Mouse (Mus musculus) embryonic facial prominence, embryonic 10.5 days (tissue): ENCODE measurements around the gene Mllt11. TPM values are rescaled to one million over a fixed set of nuclear protein-coding genes. Genes with fewer than 3 reads are reported as not detected.

Experiments
- DNase-seq: peaks from one replicate; pipeline ENCODE4 v3.0.0-alpha.2; 2017; ENCODE audit warnings: low spot score
- H3K27ac ChIP-seq: fragments of 300-500 bp; sonication (generic); replicated peaks from 2 replicates; pipeline ENCODE4 v1.5.1; 2016; ENCODE audit warnings: mild to moderate bottlenecking
- H3K27me3 ChIP-seq: fragments of 300-500 bp; sonication (generic); replicated peaks from 2 replicates; pipeline ENCODE4 v1.6.1; 2016; ENCODE audit warnings: low read depth, mild to moderate bottlenecking; ENCODE audit not compliant: poor library complexity, severe bottlenecking
- H3K36me3 ChIP-seq: fragments of 300-500 bp; sonication (generic); replicated peaks from 2 replicates; pipeline ENCODE4 v1.6.1; 2016; ENCODE audit warnings: mild to moderate bottlenecking, moderate library complexity
- H3K4me1 ChIP-seq: fragments of 300-500 bp; sonication (generic); 2 replicates; pipeline ENCODE4 v1.6.1; 2016
- H3K4me3 ChIP-seq: fragments of 300-500 bp; sonication (generic); 2 replicates; pipeline ENCODE4 v1.5.1; 2016; ENCODE audit warnings: mild to moderate bottlenecking, moderate library complexity
- H3K9me3 ChIP-seq: fragments of 300-500 bp; sonication (generic); 2 replicates; pipeline ENCODE4 v1.6.1; 2016; ENCODE audit warnings: mild to moderate bottlenecking
- WGBS: fragments of 180-500 bp; shearing (Covaris S2); methylation state at CpG from one replicate; pipeline ENCODE4 v1.1.7; 2016; 5-methylcytosine and 5-hydroxymethylcytosine counted together
- polyA plus RNA-seq: library from polyadenylated mRNA; unstranded; fragments of >200 nt; fragmentation: Nextera tagmentation; extraction: Ambion mirVana; gene quantifications from 2 replicates; pipeline ENCODE4 v1.2.1, GENCODE M21; 2016

Mllt11 gene
- polyA plus RNA-seq, 1 experiment from 2014 or later = 35.2 TPM

- DNase-seq = no peak
- H3K9me3 ChIP-seq = no peaks in the 10 kb centered on the region
- H3K27me3 ChIP-seq = no peaks in the 10 kb centered on the region
- 86% methylated on average over 1 of the region's 1 CpGs for WGBS
- no peaks in the 10 kb centered on the region for H3K4me1 ChIP-seq
- H3K36me3 ChIP-seq = peaks cover 98% of the 10 kb centered on the region
- no peak overlapping the region for H3K4me3 ChIP-seq
- no peak overlapping the region for H3K27ac ChIP-seq
Measured at GRCm38 (mm10) chr3:95199101-95199500, 32.9 kb downstream of the Mllt11 start.

- WGBS = 90% methylated on average over 2 of the region's 2 CpGs
- Histone ChIP-seq H3K27me3 (no peaks in the 10 kb centered on the region), H3K36me3 (peaks cover 95% of the 10 kb centered on the region), H3K4me1 (no peaks in the 10 kb centered on the region), H3K27ac (no peak overlapping the region), H3K4me3 (no peak overlapping the region), H3K9me3 (no peaks in the 10 kb centered on the region)
- DNase-seq = no peak
Measured at GRCm38 (mm10) chr3:95195772-95196171, 36.2 kb downstream of the Mllt11 start.

GRCm38 (mm10) chr3:95194721-95195135, 37.2 kb downstream of the Mllt11 start:
- no peaks in the 10 kb centered on the region for H3K4me1 ChIP-seq
- H3K9me3 ChIP-seq = no peaks in the 10 kb centered on the region
- H3K27ac ChIP-seq = no peak overlapping the region
- WGBS = 88% methylated on average over 6 of the region's 6 CpGs
- H3K36me3 ChIP-seq = peaks cover 95% of the 10 kb centered on the region
- H3K4me3 ChIP-seq = no peak overlapping the region
- DNase-seq = no peak
- H3K27me3 ChIP-seq = no peaks in the 10 kb centered on the region

GRCm38 (mm10) chr3:95186888-95187287, 45.1 kb downstream of the Mllt11 start:
- H3K4me3 ChIP-seq = no peak overlapping the region
- H3K36me3 ChIP-seq = peaks cover 92% of the 10 kb centered on the region
- H3K4me1 ChIP-seq = no peaks in the 10 kb centered on the region
- DNase-seq = no peak
- WGBS = 89% methylated on average over 6 of the region's 6 CpGs
- H3K27me3 ChIP-seq = no peaks in the 10 kb centered on the region
- no peaks in the 10 kb centered on the region for H3K9me3 ChIP-seq
- H3K27ac ChIP-seq = no peak overlapping the region

GRCm38 (mm10) chr3:95186100-95186499, 45.9 kb downstream of the Mllt11 start:
- no peaks in the 10 kb centered on the region for H3K4me1 ChIP-seq

GRCm38 (mm10) chr3:95184796-95185577, 47.0 kb downstream of the Mllt11 start:
- no peak for DNase-seq
- Histone ChIP-seq H3K27me3 (no peaks in the 10 kb centered on the region), H3K36me3 (peaks cover 78% of the 10 kb centered on the region), H3K4me3 (no peak overlapping the region), H3K4me1 (no peaks in the 10 kb centered on the region), H3K27ac (no peak overlapping the region), H3K9me3 (no peaks in the 10 kb centered on the region)
- WGBS = 92% methylated on average over 9 of the region's 9 CpGs

More at GRCm38 (mm10) chr3:95186100-95186499, 45.9 kb downstream of the Mllt11 start:
- Histone ChIP-seq H3K27ac (no peak overlapping the region), H3K9me3 (no peaks in the 10 kb centered on the region), H3K36me3 (peaks cover 88% of the 10 kb centered on the region), H3K4me3 (no peak overlapping the region), H3K27me3 (no peaks in the 10 kb centered on the region)
- 94% methylated on average over 2 of the region's 2 CpGs for WGBS
- DNase-seq = no peak

- no peak overlapping the region for H3K4me3 ChIP-seq
- no peak for DNase-seq
Measured at GRCm38 (mm10) chr3:95181841-95182240, 50.1 kb downstream of the Mllt11 start.

GRCm38 (mm10) chr3:95179890-95180289, 52.1 kb downstream of the Mllt11 start:
- Histone ChIP-seq H3K27me3 (peaks cover 9% of the 10 kb centered on the region), H3K27ac (no peak overlapping the region), H3K4me3 (no peak overlapping the region), H3K36me3 (peaks cover 27% of the 10 kb centered on the region), H3K9me3 (no peaks in the 10 kb centered on the region), H3K4me1 (0 out of 2 replicates have a peak, but pooled peaks cover 5% of the 10 kb centered on the region)
- WGBS = 71% methylated on average over 3 of the region's 3 CpGs
- DNase-seq = no peak

More at GRCm38 (mm10) chr3:95181841-95182240, 50.1 kb downstream of the Mllt11 start:
- Histone ChIP-seq H3K9me3 (no peaks in the 10 kb centered on the region), H3K4me1 (0 out of 2 replicates have a peak, but pooled peaks cover 5% of the 10 kb centered on the region), H3K36me3 (peaks cover 47% of the 10 kb centered on the region), H3K27ac (no peak overlapping the region), H3K27me3 (no peaks in the 10 kb centered on the region)
- 66% methylated on average over 1 of the region's 1 CpGs for WGBS

GRCm38 (mm10) chr3:95178948-95179347, 53.0 kb downstream of the Mllt11 start:
- Histone ChIP-seq H3K4me1 (peaks cover 8% of the 10 kb centered on the region), H3K4me3 (no peak overlapping the region), H3K27me3 (peaks cover 18% of the 10 kb centered on the region), H3K36me3 (peaks cover 18% of the 10 kb centered on the region), H3K27ac (no peak overlapping the region), H3K9me3 (no peaks in the 10 kb centered on the region)
- WGBS = 87% methylated on average over 5 of the region's 5 CpGs
- DNase-seq = no peak

GRCm38 (mm10) chr3:95177583-95177982, 54.4 kb downstream of the Mllt11 start:
- no peak for DNase-seq
- Histone ChIP-seq H3K36me3 (peaks cover 10% of the 10 kb centered on the region), H3K27me3 (peaks cover 32% of the 10 kb centered on the region), H3K27ac (no peak overlapping the region), H3K4me1 (peaks cover 21% of the 10 kb centered on the region), H3K4me3 (no peak overlapping the region), H3K9me3 (no peaks in the 10 kb centered on the region)
- WGBS = 78% methylated on average over 6 of the region's 6 CpGs

GRCm38 (mm10) chr3:95176500-95176899, 55.5 kb downstream of the Mllt11 start:
- no peak for DNase-seq
- peaks cover 26% of the 10 kb centered on the region for H3K4me1 ChIP-seq
- H3K27ac ChIP-seq = no peak overlapping the region
- 58% methylated on average over 3 of the region's 3 CpGs for WGBS
- no peak overlapping the region for H3K4me3 ChIP-seq
- H3K27me3 ChIP-seq = peaks cover 43% of the 10 kb centered on the region
- no peaks in the 10 kb centered on the region for H3K9me3 ChIP-seq
- H3K36me3 ChIP-seq = peaks cover 20% of the 10 kb centered on the region

GRCm38 (mm10) chr3:95174011-95174592, 57.9 kb downstream of the Mllt11 start:
- peaks cover 40% of the 10 kb centered on the region for H3K36me3 ChIP-seq
- no peaks in the 10 kb centered on the region for H3K9me3 ChIP-seq
- peak; percentile 86 for DNase-seq
- H3K4me1 ChIP-seq = peaks cover 26% of the 10 kb centered on the region
- WGBS = 2% methylated on average over 16 of the region's 16 CpGs
- H3K27ac ChIP-seq = no peak overlapping the region
- H3K27me3 ChIP-seq = peaks cover 67% of the 10 kb centered on the region
- peak overlapping the region; percentile 51 for H3K4me3 ChIP-seq
